Mouse (Mus musculus): Measurements from ENCODE around the gene Pigr.

The Pigr gene

GRCm38 (mm10) chr1:130879927-130880326 lies 53.4 kb downstream of the Pigr start:
- DNase-seq, result no peak

- DNase-seq, result no peak
Observed at GRCm38 (mm10) chr1:130883146-130883545, 56.7 kb downstream of the Pigr start.

GRCm38 (mm10) chr1:130887354-130887753 lies 60.9 kb downstream of the Pigr start, which contains the start of gene Il24:
Gene Il24 (minus strand): TSS chr1:130887454.
- no peak for DNase-seq

- DNase-seq, result no peak
Observed at GRCm38 (mm10) chr1:130892446-130892845, 66.0 kb downstream of the Pigr start.

GRCm38 (mm10) chr1:130893329-130894040 lies 67.0 kb downstream of the Pigr start:
- no peak for DNase-seq

- no peak for DNase-seq
Observed at GRCm38 (mm10) chr1:130894468-130894867, 68.0 kb downstream of the Pigr start.

Measured in lung, postnatal 10 days (tissue).